Mouse (Mus musculus): ENCODE data around the gene Eva1b.

GRCm38 (mm10) chr4:126099365-126099764 lies 48.2 kb upstream of the Eva1b start:
- TF ChIP-seq CTCF (IDR thresholded peaks at IDR 0.05) (no peak), EP300 (IDR thresholded peaks at IDR 0.05) (no peak)

Data from lung, postnatal 0 days (tissue).